In the genomic region with DNA sequence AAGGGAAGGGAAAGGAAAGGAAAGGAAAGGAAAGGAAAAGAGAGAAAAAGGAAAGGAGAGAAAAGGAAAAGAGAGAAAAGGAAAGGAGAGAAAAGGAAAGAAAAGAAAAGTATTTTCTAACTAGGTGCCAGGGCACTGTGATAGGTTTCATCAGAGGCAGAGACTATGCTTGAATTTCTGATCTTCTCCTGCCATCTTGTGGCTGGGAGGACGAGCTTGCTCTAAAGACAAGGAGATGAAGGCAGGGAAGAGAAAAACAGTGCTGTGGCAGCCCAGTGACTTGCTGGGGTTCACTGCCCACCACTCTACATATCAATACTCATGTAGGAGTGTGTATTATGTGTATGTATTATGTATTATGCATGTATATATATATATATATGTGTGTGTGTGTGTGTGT, we compare ENCODE assay signal across 9 mouse cellular contexts. TPM values are rescaled to one million over a fixed set of nuclear protein-coding genes. Genes with fewer than 3 reads are reported as not detected.
A peak's percentile ranks its signal among the peaks of the same experiment; 100 is the strongest.
DNase-seq lines count a peak whose midpoint lies in the region; ATAC-seq and TF ChIP-seq lines count a peak whose summit lies in the region.
"Had no signal": no experiment of that assay in that cellular context is flagged by ENCODE, and none has a peak within 500 bp of the region (broad histone marks: within the 10 kb centered on the region; RNA-seq: fewer than 3 reads in every experiment).

No protein-coding gene starts in this region.

- H3K36me3 ChIP-seq in lung, postnatal 0 days (ENCODE audit: insufficient read depth, low read length): no peaks in the 10 kb centered on the region

- WGBS in lung, postnatal 0 days: 5% methylated on average over 1 of the region's 1 CpGs

- no peaks in the 10 kb centered on the region for H3K9me3 ChIP-seq in lung, postnatal 0 days (ENCODE audit: low read length)
- H3K9me3 ChIP-seq: megakaryocyte, embryonic 14.5 days had no signal

- TF ChIP-seq CTCF in layer of hippocampus, adult 2 months (conservative IDR thresholded peaks at IDR 0.05): peak; percentile 83
- peak; percentile 82 for TF ChIP-seq CTCF in lung, postnatal 0 days (IDR thresholded peaks at IDR 0.05)

- no peak overlapping the region for H3K27ac ChIP-seq in layer of hippocampus, adult 2 months
- no peak overlapping the region for H3K27ac ChIP-seq in lung, postnatal 0 days (ENCODE audit: low read length)

- no peak overlapping the region for H3K4me2 ChIP-seq in lung, postnatal 0 days (replicated peaks; ENCODE audit: low read depth, low read length)

- no peak for TF ChIP-seq EP300 in lung, postnatal 0 days (IDR thresholded peaks at IDR 0.05)

- peaks cover 4% of the 10 kb centered on the region; the same call in 1 of the 2 replicates for H3K4me1 ChIP-seq in lung, postnatal 0 days (ENCODE audit: insufficient read depth, low read depth, low read length)

- ATAC-seq in lung, postnatal 0 days: no peak

- peak; percentile 25 for DNase-seq in adrenal gland, adult 2 months
- DNase-seq in adrenal gland, postnatal 25 days: no peak
- DNase-seq in layer of hippocampus, adult 2 months (ENCODE audit: low spot score in 2 of 2): peak in 1 of 2 experiments; percentile 50
- no peak for DNase-seq in layer of hippocampus, adult 11-12 months (ENCODE audit: low spot score)
- peak; percentile 69 for DNase-seq in brain, embryonic 18.5 days (ENCODE audit: low read depth, low spot score)
- DNase-seq in lung, postnatal 0 days (ENCODE audit: low spot score): peak; percentile 94
- DNase-seq in telencephalon, adult 2 months (ENCODE audit: low read depth, low spot score): peak; percentile 64
- no peak for DNase-seq in gastrocnemius, postnatal 14 days

- no peak overlapping the region for H3K9ac ChIP-seq in lung, postnatal 0 days (replicated peaks; ENCODE audit: low read depth)

- intact Hi-C loops in gastrocnemius, postnatal 14 days (cut with DNase I; ENCODE audit: low total_unique reads): loop anchor here (2.0 kb wide), 1 partner anchor 312 kb away; no protein-coding TSS in a partner anchor

- H3K27me3 ChIP-seq in lung, postnatal 0 days (replicated peaks; ENCODE audit: insufficient read depth, low read length): no peaks in the 10 kb centered on the region
- H3K27me3 ChIP-seq: megakaryocyte, embryonic 14.5 days had no signal

- H3K4me3 ChIP-seq in layer of hippocampus, adult 2 months: no peak overlapping the region
- no peak overlapping the region for H3K4me3 ChIP-seq in lung, postnatal 0 days (ENCODE audit: low read depth, low read length)

RNA-seq across cellular contexts. Expression of a gene that starts 18.5 kb away (rescaled TPM):
- total RNA-seq in adrenal gland, adult 2 months (2021): 10 to 100 TPM; 39.7 to 55.6 TPM
- polyA plus RNA-seq in adrenal gland, adult 2 months (2012; rRNA removed): 53.3 and 76.1 TPM in 2 replicates
- 56.1 and 56.7 TPM in 2 replicates for total RNA-seq in adrenal gland, postnatal 25 days (2021)
- 10 to 100 TPM; 47.5 to 53.2 TPM for total RNA-seq in layer of hippocampus, adult 2 months (2021)
- polyA plus RNA-seq in lung, postnatal 0 days (2015; fragmentation: Nextera tagmentation; extraction: Ambion mirVana): 15.2 and 22.9 TPM in 2 replicates
- total RNA-seq in gastrocnemius, postnatal 14 days (2021): 10 to 100 TPM; 22.8 to 45.1 TPM

Comparison
In these comparisons a context has a peak if more than half of its experiments do, and no peak if none do; other contexts are left out.
1. DNase-seq: peak in adrenal gland, adult 2 months (single experiment), brain, embryonic 18.5 days (single experiment), lung, postnatal 0 days (single experiment) and telencephalon, adult 2 months (single experiment); none in adrenal gland, postnatal 25 days (single experiment), layer of hippocampus, adult 11-12 months (single experiment) and gastrocnemius, postnatal 14 days (single experiment).